Mouse (Mus musculus): ENCODE measurements at regions not wholly inside any gene's neighbourhood (a gene's known extent, or its start where the extent isn't known, plus 50 kb on each side); places are given as distances from the start of the nearest gene placed in this dataset.

DNA sequence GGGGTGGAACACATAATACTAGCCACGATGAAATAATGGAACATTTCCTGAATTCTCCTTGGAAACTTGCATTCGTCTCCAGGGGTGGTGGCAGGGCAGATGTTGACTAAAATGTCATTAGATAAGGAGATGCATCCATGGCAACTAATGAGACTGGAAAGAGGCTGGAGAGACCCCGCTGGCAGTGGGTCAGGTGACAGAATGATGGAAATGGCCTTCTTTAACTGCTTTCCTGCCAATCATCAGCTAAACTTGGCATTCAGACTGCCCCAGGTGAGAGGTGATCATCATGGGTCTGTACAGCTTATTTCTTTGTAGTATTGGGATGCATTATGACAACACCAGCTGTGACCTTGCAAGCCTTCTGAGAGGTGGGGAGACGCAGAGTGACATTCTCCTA, 334.3 kb upstream of the Api5 start:
- TF ChIP-seq CTCF (IDR thresholded peaks at IDR 0.05; ENCODE audit: low read depth, low read length) = no peak
- no peak for TF ChIP-seq POLR2A (IDR thresholded peaks at IDR 0.05; ENCODE audit: extremely low read depth, insufficient read depth, low read length)

All from liver, adult 2 months (tissue).